Mouse (Mus musculus): ENCODE measurements around the gene Gbf1.
"Not testable (repeated sequence)": the region's sequence is repeated elsewhere in the genome, so short reads cannot be mapped to it uniquely, and the experiment has no call there.

Gbf1 gene

GRCm38 (mm10) chr19:46152127-46152803 is at the start of gene Gbf1:
TSS of gene Gbf1 (plus strand) at chr19:46152509.
- peak; percentile 93 for DNase-seq

- DNase-seq: no peak
Measured at GRCm38 (mm10) chr19:46103437-46104186, 48.7 kb upstream of the Gbf1 start.

GRCm38 (mm10) chr19:46104187-46104557 is 48.1 kb upstream of the Gbf1 start:
- DNase-seq: no peak

GRCm38 (mm10) chr19:46110214-46110613 is 42.1 kb upstream of the Gbf1 start:
- no peak for DNase-seq

- DNase-seq: no peak
Measured at GRCm38 (mm10) chr19:46110781-46111180, 41.5 kb upstream of the Gbf1 start.

GRCm38 (mm10) chr19:46114617-46115016 is 37.7 kb upstream of the Gbf1 start:
- no peak for DNase-seq

- DNase-seq: no peak
Measured at GRCm38 (mm10) chr19:46119458-46119857, 32.9 kb upstream of the Gbf1 start.

GRCm38 (mm10) chr19:46120872-46121271 is 31.4 kb upstream of the Gbf1 start:
- DNase-seq: no peak

GRCm38 (mm10) chr19:46123876-46124275 is 28.4 kb upstream of the Gbf1 start:
- no peak for DNase-seq

- no peak for DNase-seq
Measured at GRCm38 (mm10) chr19:46124651-46125050, 27.7 kb upstream of the Gbf1 start.

- no peak for DNase-seq
Measured at GRCm38 (mm10) chr19:46126301-46126700, 26.0 kb upstream of the Gbf1 start.

- not testable (repeated sequence) for DNase-seq
Measured at GRCm38 (mm10) chr19:46129737-46130136, 22.6 kb upstream of the Gbf1 start.

- DNase-seq: no peak
Measured at GRCm38 (mm10) chr19:46131283-46131682, 21.0 kb upstream of the Gbf1 start.

GRCm38 (mm10) chr19:46131694-46132525 is 20.4 kb upstream of the Gbf1 start, which contains the start of gene Elovl3:
TSS of gene Elovl3 (plus strand) at chr19:46131897.
- DNase-seq: no peak

GRCm38 (mm10) chr19:46132577-46132976 is 19.7 kb upstream of the Gbf1 start:
- DNase-seq: no peak

GRCm38 (mm10) chr19:46135297-46135696 is 17.0 kb upstream of the Gbf1 start:
- DNase-seq: peak; percentile 87

- peak; percentile 33 for DNase-seq
Measured at GRCm38 (mm10) chr19:46135789-46136638, 16.3 kb upstream of the Gbf1 start.

- peak; percentile 33 for DNase-seq
Measured at GRCm38 (mm10) chr19:46136639-46137580, 15.4 kb upstream of the Gbf1 start.

- no peak for DNase-seq
Measured at GRCm38 (mm10) chr19:46140324-46140723, 12.0 kb upstream of the Gbf1 start.

- DNase-seq: no peak
Measured at GRCm38 (mm10) chr19:46141091-46141490, 11.2 kb upstream of the Gbf1 start.

All from cerebellum, adult 11 months (tissue).